In the genomic region with DNA sequence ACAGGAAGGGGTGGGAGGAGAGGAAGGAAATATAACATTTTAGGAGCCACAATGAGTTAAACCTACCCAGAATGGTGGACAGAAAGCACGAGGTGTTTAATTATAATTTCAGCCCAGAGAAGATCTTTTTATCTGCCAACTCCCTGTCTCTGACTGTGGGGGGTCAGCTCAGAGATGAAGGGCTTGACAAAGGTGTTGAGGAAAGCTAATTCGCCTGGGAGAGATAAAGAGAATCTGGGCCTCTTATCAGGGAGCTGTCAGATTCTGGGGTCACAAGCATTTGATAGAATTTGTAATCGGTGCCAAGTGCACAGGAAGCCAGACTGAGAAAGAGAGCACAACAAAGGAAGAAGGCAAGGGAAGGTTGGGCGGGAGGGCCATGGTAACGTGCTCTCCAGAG, we compare ENCODE assay signal across 16 mouse cellular contexts.
"Had no signal": no experiment of that assay in that cellular context is flagged by ENCODE, and none has a peak within 500 bp of the region (broad histone marks: within the 10 kb centered on the region; RNA-seq: fewer than 3 reads in every experiment).

No protein-coding gene starts in this region.

- H3K27ac ChIP-seq: liver, embryonic 14.5 days; lung, embryonic 15.5 days; macrophage; midbrain, embryonic 13.5 days; midbrain, embryonic 15.5 days; neural tube, embryonic 12.5 days; stomach, embryonic 15.5 days; stomach, postnatal 0 days had no signal

- DNase-seq: lung, adult 2 months; lung, postnatal 14 days; lung, postnatal 36 days; right cerebral cortex, postnatal 14 days; thymus, postnatal 14 days; thymus, postnatal 36 days had no signal

- H3K36me3 ChIP-seq: stomach, embryonic 15.5 days had no signal

- H3K9ac ChIP-seq: liver, embryonic 14.5 days; lung, embryonic 15.5 days; midbrain, embryonic 13.5 days; midbrain, embryonic 15.5 days; neural tube, embryonic 12.5 days; stomach, embryonic 15.5 days had no signal

- H3K4me3 ChIP-seq: lung, embryonic 15.5 days; midbrain, embryonic 13.5 days; midbrain, embryonic 15.5 days; neural tube, embryonic 12.5 days; stomach, embryonic 15.5 days had no signal

- H3K4me2 ChIP-seq: lung, embryonic 15.5 days; midbrain, embryonic 11.5 days; midbrain, embryonic 13.5 days; midbrain, embryonic 15.5 days; neural tube, embryonic 12.5 days; stomach, embryonic 15.5 days had no signal

- H3K9me3 ChIP-seq: lung, embryonic 15.5 days; midbrain, embryonic 13.5 days; midbrain, embryonic 15.5 days; neural tube, embryonic 12.5 days; stomach, embryonic 15.5 days had no signal

- H3K4me1 ChIP-seq: lung, embryonic 15.5 days; midbrain, embryonic 13.5 days; midbrain, embryonic 15.5 days; neural tube, embryonic 12.5 days; stomach, embryonic 15.5 days had no signal

- ATAC-seq: lung, postnatal 0 days; midbrain, embryonic 13.5 days; midbrain, embryonic 15.5 days had no signal

- H3K27me3 ChIP-seq: lung, embryonic 15.5 days; midbrain, embryonic 13.5 days; midbrain, embryonic 15.5 days; neural tube, embryonic 12.5 days; stomach, embryonic 15.5 days had no signal
